Mouse (Mus musculus): ENCODE measurements around the gene Bcas1.
A peak's percentile ranks its signal among the peaks of the same experiment; 100 is the strongest.
"Not testable (repeated sequence)": the region's sequence is repeated elsewhere in the genome, so short reads cannot be mapped to it uniquely, and the experiment has no call there.

Gene Bcas1

DNA sequence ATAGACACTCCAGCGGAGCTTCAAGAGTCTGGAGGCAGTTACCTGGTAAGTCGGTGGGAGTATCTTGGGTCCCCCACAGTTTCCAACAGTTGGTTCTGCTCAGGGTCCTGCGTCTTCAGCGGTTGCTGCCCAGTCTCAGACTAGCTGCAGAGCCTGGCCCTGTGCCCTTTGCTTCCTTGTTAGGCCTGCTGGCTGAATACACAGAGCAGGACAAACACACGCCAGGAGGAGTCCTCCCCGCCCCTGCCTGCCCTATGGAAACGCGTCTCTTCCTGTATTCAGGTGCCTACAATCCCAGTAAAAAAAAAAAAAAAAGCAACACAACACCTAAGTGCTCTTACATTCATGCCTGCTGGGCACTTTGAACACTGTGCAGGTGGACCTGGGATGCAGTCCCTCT, at the start of gene Bcas1:
Bcas1 (minus strand) TSS at position 142 of the 400 bp plus-strand sequence.
- DNase-seq, result no peak

DNA sequence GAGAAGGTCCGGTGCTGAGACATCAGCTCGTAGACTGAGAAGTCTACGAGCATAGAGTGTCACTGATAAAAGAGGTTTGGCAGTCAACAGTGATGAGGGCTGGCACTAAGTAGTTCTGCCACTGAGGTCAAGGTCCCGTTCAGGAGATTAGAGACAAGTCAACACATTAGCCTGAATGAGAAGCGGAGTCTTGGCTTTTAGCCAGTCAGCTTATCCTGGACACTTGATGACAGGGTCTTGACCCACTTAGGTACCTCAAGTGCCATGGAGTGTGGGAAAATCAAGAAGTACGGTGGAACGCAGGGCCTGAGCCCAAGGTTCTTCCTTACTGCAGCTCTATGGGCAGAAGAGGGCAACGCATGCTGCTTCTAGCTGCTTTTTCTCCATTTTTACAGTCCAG, 49.0 kb upstream of the Bcas1 start:
- no peak for DNase-seq

GRCm38 (mm10) chr2:170476215-170476614, 48.6 kb upstream of the Bcas1 start:
- peak in 1 of 2 experiments; percentile 23 for DNase-seq

- DNase-seq, result no peak
These were observed 47.5 kb upstream of the Bcas1 start for GRCm38 (mm10) chr2:170475164-170475563.

GRCm38 (mm10) chr2:170474125-170474524, 46.5 kb upstream of the Bcas1 start:
- no peak for DNase-seq

DNA sequence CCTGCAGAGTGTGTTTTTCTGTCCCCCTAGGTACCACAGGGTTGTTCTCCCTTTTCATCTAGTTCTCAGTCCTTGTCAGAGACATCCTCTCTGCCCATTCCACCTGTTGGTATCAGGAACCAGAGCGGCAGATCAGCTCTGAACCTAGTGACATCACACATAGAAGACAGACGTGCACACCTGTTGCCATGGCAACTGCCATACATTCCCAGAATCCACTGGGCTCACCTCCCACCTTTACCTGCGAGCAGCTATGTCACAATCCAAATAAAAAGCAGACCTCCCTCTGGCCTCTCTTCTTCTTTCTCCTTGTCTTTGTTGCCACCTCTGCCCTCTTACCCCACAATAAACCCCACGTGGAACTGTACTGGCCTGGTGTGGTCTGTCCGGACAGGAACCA, 42.9 kb upstream of the Bcas1 start:
- no peak for DNase-seq

- DNase-seq, result no peak
These were observed 42.1 kb upstream of the Bcas1 start for GRCm38 (mm10) chr2:170469616-170470308.

- peak in 1 of 2 experiments; percentile 17 for DNase-seq
These were observed 40.4 kb upstream of the Bcas1 start for GRCm38 (mm10) chr2:170468009-170468408.

DNA sequence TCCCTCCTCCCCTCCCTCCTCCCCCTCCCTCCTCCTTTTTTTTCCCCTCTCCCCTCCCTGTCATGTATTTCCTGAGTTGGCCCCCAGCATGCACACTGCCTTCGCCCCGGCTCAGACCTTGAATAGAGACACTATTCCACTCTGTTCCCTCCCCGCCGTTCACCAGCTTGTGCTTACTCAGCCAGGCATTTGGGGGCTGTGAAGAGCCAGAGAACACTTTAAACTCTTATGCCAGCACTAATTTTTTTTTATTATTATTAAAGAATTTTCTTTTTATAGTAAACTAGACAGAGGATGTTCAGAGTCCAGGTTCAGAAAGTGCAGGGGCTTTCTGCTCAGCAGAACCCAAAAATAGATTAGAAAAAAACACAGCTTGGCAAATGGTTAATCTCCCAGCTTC, 37.2 kb upstream of the Bcas1 start:
- no peak for DNase-seq

DNA sequence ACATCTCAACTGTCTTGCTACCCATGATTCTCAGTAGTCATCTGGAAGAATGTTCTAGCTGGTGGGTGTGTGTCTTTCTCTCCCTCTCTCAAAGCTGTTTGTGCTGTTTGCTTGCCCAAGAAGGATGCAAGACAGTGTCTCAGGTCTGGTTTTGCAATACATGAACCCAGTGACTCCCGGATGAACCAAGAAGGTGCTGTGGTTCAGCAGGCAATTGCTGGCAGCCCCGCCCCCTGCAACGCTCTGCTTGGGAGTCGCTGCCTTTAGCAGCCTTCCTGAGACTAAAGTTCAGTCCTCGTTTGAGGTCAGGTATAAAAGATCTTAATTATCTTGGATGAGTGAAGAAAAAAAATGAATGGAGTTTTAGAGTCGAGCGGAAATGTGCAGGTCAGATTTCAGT, 34.0 kb upstream of the Bcas1 start:
- no peak for DNase-seq

DNA sequence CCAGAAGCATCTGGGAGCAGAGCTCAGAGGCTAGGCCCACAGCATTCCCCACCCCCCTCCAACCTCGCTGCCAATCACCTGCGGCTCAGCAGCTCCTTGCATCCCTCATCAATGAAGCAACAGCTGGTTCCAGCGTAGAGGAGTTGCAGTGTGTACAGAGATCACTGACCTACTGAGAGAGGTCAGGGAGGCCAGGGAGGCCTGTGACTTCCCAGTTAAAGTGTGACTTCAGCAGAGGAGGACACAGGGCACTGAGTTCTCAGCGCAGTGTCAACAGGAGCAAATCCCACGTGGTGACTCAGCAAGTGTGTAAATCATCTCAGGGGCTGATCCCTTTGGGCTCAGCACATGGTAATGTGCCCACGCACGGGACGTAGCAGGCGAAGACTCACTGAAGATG, 32.2 kb upstream of the Bcas1 start:
- DNase-seq, result no peak

DNA sequence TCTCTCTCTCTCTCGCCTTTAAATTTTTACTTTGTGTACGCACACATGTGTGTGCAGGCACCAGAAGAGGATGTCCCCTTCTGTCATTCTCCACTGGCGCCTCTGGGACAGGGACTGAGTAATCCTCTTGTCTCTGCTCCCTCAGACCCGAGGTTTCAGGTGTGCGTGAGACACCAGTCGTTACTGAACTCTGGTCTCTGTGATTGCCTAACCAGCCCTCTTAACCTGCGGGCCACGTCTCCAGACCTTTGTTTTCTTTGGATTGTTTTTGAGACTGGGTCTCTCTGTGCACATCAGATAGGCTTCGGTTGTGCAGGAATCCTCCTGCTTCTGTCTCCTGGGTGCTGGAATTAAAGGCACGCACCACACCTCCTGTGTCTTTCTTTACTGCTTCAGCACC, 31.5 kb upstream of the Bcas1 start:
- no peak for DNase-seq

GRCm38 (mm10) chr2:170453809-170454208, 26.2 kb upstream of the Bcas1 start:
- not testable (repeated sequence) for DNase-seq

- DNase-seq, result peak; percentile 15 to 66
These were observed 23.3 kb upstream of the Bcas1 start for GRCm38 (mm10) chr2:170450933-170451332.

- DNase-seq, result no peak
These were observed 20.0 kb upstream of the Bcas1 start for GRCm38 (mm10) chr2:170447651-170448050.

GRCm38 (mm10) chr2:170446843-170447383, 19.3 kb upstream of the Bcas1 start:
- no peak for DNase-seq

DNA sequence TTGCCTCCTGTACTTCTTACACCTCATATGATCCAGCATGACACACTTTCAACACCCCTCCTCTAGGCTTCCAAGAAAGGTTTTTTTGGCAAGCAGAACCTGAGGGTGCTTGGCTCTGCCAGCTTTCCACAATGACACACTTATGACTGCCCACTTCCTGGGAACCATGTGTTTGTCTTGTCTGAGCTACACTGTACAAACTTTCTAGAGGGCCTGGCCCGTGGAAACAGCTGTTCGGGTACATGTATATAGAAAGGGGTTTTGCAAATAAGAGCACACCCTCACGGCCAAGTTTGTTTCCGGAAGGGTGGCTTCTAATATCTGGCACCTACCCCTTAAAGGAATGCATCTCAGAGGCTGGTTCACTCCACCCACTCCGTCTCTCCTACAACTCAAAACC, 18.2 kb upstream of the Bcas1 start:
- DNase-seq, result no peak

DNA sequence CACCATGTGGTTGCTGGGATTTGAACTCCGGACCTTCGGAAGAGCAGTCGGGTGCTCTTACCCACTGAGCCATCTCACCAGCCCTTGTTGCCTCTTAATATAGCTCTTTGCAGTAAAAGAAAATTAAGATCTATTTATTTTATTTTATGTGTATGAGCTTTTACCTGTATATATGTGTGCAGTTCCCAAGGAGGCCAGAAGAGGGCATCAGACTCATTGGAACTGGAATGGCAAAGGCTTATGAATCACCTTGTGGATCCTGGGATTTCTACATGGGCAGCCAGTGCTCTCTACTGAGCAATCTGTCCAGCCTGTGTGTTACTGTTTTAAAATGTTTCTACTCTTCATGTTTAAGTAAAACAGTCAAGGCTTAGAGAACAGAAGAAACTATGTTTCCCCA, 14.9 kb upstream of the Bcas1 start:
- DNase-seq, result peak in 1 of 2 experiments; percentile 16

DNA sequence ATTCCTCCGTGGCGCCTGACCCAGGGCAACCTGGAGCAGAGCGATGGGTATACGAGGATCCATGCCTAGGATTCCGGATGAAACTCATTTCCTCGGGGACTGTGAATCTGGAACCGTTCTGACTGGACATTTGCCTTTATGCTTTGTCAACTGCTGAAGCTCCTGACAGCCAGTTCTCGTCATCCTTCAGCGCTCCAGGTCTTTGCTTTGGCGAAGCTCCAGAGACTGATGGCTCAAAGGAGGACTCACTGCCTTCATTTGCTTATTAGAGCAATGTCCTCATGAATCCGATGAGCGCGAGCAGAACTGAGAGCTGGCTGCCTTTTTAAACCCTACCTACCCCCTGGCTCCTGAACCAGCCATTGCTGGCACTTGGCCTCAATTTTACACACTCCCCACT, 11.1 kb upstream of the Bcas1 start:
- DNase-seq, result no peak

DNA sequence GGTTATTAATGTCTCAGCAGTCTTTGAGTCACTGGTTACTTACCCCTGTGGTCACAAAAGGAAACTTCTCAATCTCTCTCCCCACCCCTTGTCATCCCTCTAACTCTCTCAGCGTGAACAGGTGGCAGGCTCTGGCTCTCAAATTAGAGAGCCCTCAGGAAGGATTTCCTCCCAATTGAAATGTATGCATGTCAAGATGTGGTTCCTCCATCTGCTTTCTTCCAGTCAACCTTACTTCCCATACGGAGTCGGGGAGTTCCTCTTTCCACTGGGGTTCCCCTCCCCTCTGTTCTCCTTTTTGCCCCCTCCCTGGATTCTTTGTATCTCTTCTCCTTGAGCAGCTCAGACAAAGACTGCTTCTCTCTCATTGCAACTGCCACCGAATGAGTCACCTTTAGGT, 8.6 kb upstream of the Bcas1 start:
- no peak for DNase-seq

- no peak for DNase-seq
These were observed 4.5 kb upstream of the Bcas1 start for GRCm38 (mm10) chr2:170432152-170432551.

DNA sequence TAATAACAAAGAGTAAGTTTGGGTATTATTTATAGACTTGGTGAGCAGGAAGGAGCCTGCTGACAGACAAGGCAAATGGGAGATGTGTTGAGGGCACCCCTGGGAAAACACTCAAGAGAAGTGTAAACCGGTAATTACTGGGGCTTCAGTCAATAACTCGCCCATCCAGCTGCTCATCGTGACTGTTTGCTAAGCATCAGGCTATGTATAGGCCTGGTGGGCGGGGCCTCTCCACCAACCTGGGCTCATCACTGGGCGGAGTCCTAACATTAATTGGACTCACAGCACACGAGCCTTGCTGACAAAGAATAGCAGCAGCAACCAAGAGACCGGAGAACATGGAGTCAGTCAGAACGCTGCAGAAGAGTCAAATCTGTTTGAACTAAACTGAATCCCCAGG, 1.3 kb upstream of the Bcas1 start:
- DNase-seq, result no peak

GRCm38 (mm10) chr2:170424131-170424530, 3.5 kb downstream of the Bcas1 start:
- no peak for DNase-seq

- no peak for DNase-seq
These were observed 5.7 kb downstream of the Bcas1 start for GRCm38 (mm10) chr2:170421924-170422323.

GRCm38 (mm10) chr2:170418748-170419147, 8.9 kb downstream of the Bcas1 start:
- DNase-seq, result peak in 1 of 2 experiments; percentile 6

Measured in spleen, adult 18-20 months (tissue).